Mouse (Mus musculus) C2C12 (cell line): ENCODE results near the gene Tbcel.

ENCODE experiments used
- CEBPB ChIP-seq: IDR thresholded peaks from one replicate; pipeline ENCODE4 v1.6.1; 2011; ENCODE audit warnings: low read depth, mild to moderate bottlenecking, control low read depth, moderate library complexity
- CTCF ChIP-seq: IDR thresholded peaks from one replicate; pipeline ENCODE4 v1.5.1; 2011; ENCODE audit not compliant: control insufficient read depth, insufficient read depth, insufficient read length

- TF ChIP-seq CTCF = no peak
- TF ChIP-seq CEBPB = no peak
Observed at GRCm38 (mm10) chr9:42405736-42406135, 101.9 kb downstream of the Tbcel start.
